Mouse (Mus musculus) CH12.LX (cell line): Measurements from ENCODE around the gene Mapkapk2. TPM values are rescaled to one million over a fixed set of nuclear protein-coding genes. Genes with fewer than 3 reads are reported as not detected.
A peak's percentile ranks its signal among the peaks of the same experiment; 100 is the strongest.

Experiments
- DNase-seq: peaks from one replicate; pipeline ENCODE4 v3.0.0-alpha.2; 2013; ENCODE audit errors: extremely low read depth
- H3K27ac ChIP-seq: 2 replicates; pipeline ENCODE4 v1.5.1; 2012; ENCODE audit warnings: low read depth, mild to moderate bottlenecking, control low read depth, moderate library complexity; ENCODE audit not compliant: insufficient read depth
- H3K27me3 ChIP-seq: replicated peaks from 2 replicates; pipeline ENCODE3; 2012; ENCODE audit warnings: inconsistent platforms
- H3K36me3 ChIP-seq, 2 experiments: replicated peaks in 1 of 2; 2 replicates each; pipeline versions ENCODE3 to v1.6.1; 2012; ENCODE audit warnings: inconsistent platforms in 1 of 2, low read length in 1 of 2, mild to moderate bottlenecking in 1 of 2, mixed read lengths in 1 of 2, moderate library complexity in 1 of 2; ENCODE audit not compliant: control insufficient read depth in 1 of 2, insufficient read depth in 1 of 2
- H3K4me1 ChIP-seq, 2 experiments: 2 replicates each; pipeline ENCODE4 v1.6.1; 2012; ENCODE audit warnings: inconsistent platforms in 1 of 2, moderate library complexity in 1 of 2; ENCODE audit not compliant: insufficient read depth in 2 of 2, control insufficient read depth in 1 of 2
- H3K4me2 ChIP-seq: 2 replicates; pipeline ENCODE4 v1.6.1; 2012; ENCODE audit warnings: low read depth, mild to moderate bottlenecking, control low read depth; ENCODE audit not compliant: poor library complexity, insufficient read depth, severe bottlenecking
- H3K4me3 ChIP-seq, 3 experiments: fragments of 150-350 bp in 1 of 3; sonication (generic) in 1 of 3; replicated peaks in 1 of 3; 2 replicates each; pipeline versions ENCODE3 to v1.5.1; 2011 to 2012; ENCODE audit warnings: low read depth in 2 of 3, low read length in 2 of 3, mild to moderate bottlenecking in 2 of 3, moderate library complexity in 2 of 3, control low read depth in 1 of 3, improper control_type of control experiment in 1 of 3, inconsistent platforms in 1 of 3, mixed read lengths in 1 of 3; ENCODE audit not compliant: poor library complexity in 1 of 3
- H3K79me2 ChIP-seq: replicated peaks from 2 replicates; pipeline ENCODE4 v1.6.1; 2012; ENCODE audit warnings: mild to moderate bottlenecking, moderate library complexity; ENCODE audit not compliant: control insufficient read depth, poor library complexity, insufficient read depth, severe bottlenecking; ENCODE audit errors: extremely low read depth
- H3K9ac ChIP-seq: 2 replicates; pipeline ENCODE4 v1.6.1; 2012; ENCODE audit warnings: low read depth, mild to moderate bottlenecking, control low read depth, moderate library complexity; ENCODE audit not compliant: insufficient read depth
- H3K9me3 ChIP-seq: replicated peaks from 2 replicates; pipeline ENCODE3; 2012; ENCODE audit warnings: low read length, inconsistent platforms, mixed read lengths
- E2F4 ChIP-seq: IDR thresholded peaks from 2 replicates; pipeline ENCODE4 v1.6.1; 2011; ENCODE audit warnings: low read depth, low read length, improper control_type of control experiment; ENCODE audit not compliant: insufficient replicate concordance
- EP300 ChIP-seq: IDR thresholded peaks from 2 replicates; pipeline ENCODE4 v1.6.1; 2011; ENCODE audit warnings: low read length, improper control_type of control experiment
- GABPA ChIP-seq: IDR thresholded peaks from 2 replicates; pipeline ENCODE4 v1.6.1; 2012; ENCODE audit warnings: low read depth, low read length, improper control_type of control experiment, inconsistent platforms; ENCODE audit not compliant: insufficient replicate concordance
- KAT2A ChIP-seq: IDR thresholded peaks from 2 replicates; pipeline ENCODE4 v1.6.1; 2012; ENCODE audit warnings: low read length, improper control_type of control experiment, inconsistent platforms; ENCODE audit not compliant: insufficient replicate concordance
- MAX ChIP-seq: IDR thresholded peaks from 2 replicates; pipeline ENCODE4 v1.6.1; 2011; ENCODE audit warnings: low read length, improper control_type of control experiment
- MXI1 ChIP-seq: IDR thresholded peaks from 2 replicates; pipeline ENCODE4 v1.6.1; 2011; ENCODE audit warnings: mild to moderate bottlenecking, low read depth, low read length, improper control_type of control experiment
- PAX5 ChIP-seq: IDR thresholded peaks from 2 replicates; pipeline ENCODE4 v1.6.1; 2012; ENCODE audit warnings: low read length, inconsistent platforms, mixed read lengths
- POLR2AphosphoS2 ChIP-seq: IDR thresholded peaks from 2 replicates; pipeline ENCODE4 v1.6.1; 2011; ENCODE audit warnings: low read depth, low read length, improper control_type of control experiment
- RAD21 ChIP-seq: IDR thresholded peaks from 2 replicates; pipeline ENCODE4 v1.6.1; 2011; ENCODE audit warnings: low read depth, mild to moderate bottlenecking, low read length, improper control_type of control experiment, moderate library complexity
- SMC3 ChIP-seq: IDR thresholded peaks from 2 replicates; pipeline ENCODE4 v1.6.1; 2011; ENCODE audit warnings: low read depth, low read length, improper control_type of control experiment
- TCF12 ChIP-seq: IDR thresholded peaks from 2 replicates; pipeline ENCODE4 v1.6.1; 2014; ENCODE audit warnings: low read depth, mild to moderate bottlenecking, inconsistent platforms, low read length, improper control_type of control experiment
- UBTF ChIP-seq: IDR thresholded peaks from 2 replicates; pipeline ENCODE4 v1.6.1; 2012; ENCODE audit warnings: low read depth, mild to moderate bottlenecking, inconsistent platforms, low read length, improper control_type of control experiment, moderate library complexity
- USF2 ChIP-seq: conservative IDR thresholded peaks from 2 replicates; pipeline ENCODE4 v1.6.1; 2011; ENCODE audit warnings: low read depth, low read length, improper control_type of control experiment
- ZKSCAN1 ChIP-seq: IDR thresholded peaks from 2 replicates; pipeline ENCODE4 v1.6.1; 2012; ENCODE audit warnings: low read depth, inconsistent platforms, low read length, improper control_type of control experiment, borderline replicate concordance
- ZNF384 ChIP-seq: IDR thresholded peaks from 2 replicates; pipeline ENCODE4 v1.6.1; 2012; ENCODE audit warnings: low read depth, low read length, improper control_type of control experiment, inconsistent platforms
- dilution Hi-C: fragments of 300-500 bp; cut with MboI; formaldehyde crosslinking; loops from 2 replicates; pipeline ENCODE4 v1.14.3; 2020; ENCODE audit warnings: low sequenced_read_pairs; ENCODE audit not compliant: extremely low pct_unique_long_range_greater_than_20kb, extremely low pct_ligation_motif_present
- in situ Hi-C: fragments of 300-500 bp; cut with MboI; formaldehyde crosslinking; loops from 3 replicates; pipeline ENCODE4 v1.14.3; 2019; ENCODE audit warnings: low sequenced_read_pairs, low pct_ligation_motif_present, low pct_unique_long_range_greater_than_20kb, mixed read lengths
- polyA plus RNA-seq: library from polyadenylated mRNA; unstranded; fragments of >175 nt; gene quantifications from 2 replicates; pipeline ENCODE4 v1.2.1, GENCODE M21; 2012; ENCODE audit warnings: low read depth; ENCODE audit not compliant: insufficient read length
- total RNA-seq, 2 experiments: library from RNA; depleted of rRNA; stranded (reverse); fragments of 300-350 nt in 1 of 2; fragments of >200 nt in 1 of 2; gene quantifications; 2 replicates each; pipeline ENCODE4 v1.2.3; 2012 to 2014

The Mapkapk2 gene
- total and polyA plus RNA-seq, 3 experiments = 55.0 to 63.5 (median 62.9) TPM

- TF ChIP-seq MXI1 = peak; percentile 30; the same call in 1 of the 2 replicates
These were observed 87.1 kb downstream of the Mapkapk2 start (continued) for GRCm38 (mm10) chr1:131010201-131011153.

- TF ChIP-seq SMC3 (no peak), GABPA (no peak), TCF12 (no peak), RAD21 (no peak), UBTF (no peak), USF2 (no peak), E2F4 (no peak), PAX5 (no peak), ZKSCAN1 (no peak), KAT2A (no peak), POLR2AphosphoS2 (no peak), MAX (no peak), ZNF384 (no peak), EP300 (no peak)
- Histone ChIP-seq H3K36me3 (no peaks in the 10 kb centered on the region), H3K4me3 (no peak overlapping the region), H3K4me1 (peaks cover 39 to 71% of the 10 kb centered on the region in 2 experiments), H3K27me3 (no peaks in the 10 kb centered on the region), H3K9me3 (peaks cover 5% of the 10 kb centered on the region), H3K4me2 (no peak overlapping the region), H3K27ac (no peak overlapping the region), H3K9ac (no peak overlapping the region), H3K79me2 (no peaks in the 10 kb centered on the region)
- in situ Hi-C loops (no loop called here), dilution Hi-C loops (no loop called here)
- DNase-seq = no peak
These were observed 91.6 kb downstream of the Mapkapk2 start for GRCm38 (mm10) chr1:131006069-131006468.

Other genes starting within 250 kb of the Mapkapk2 start
- 0.21 and 0.46 TPM in 2 replicates for gene Fcmr, start 232.2 kb downstream of the Mapkapk2 start, total RNA-seq (2012; rRNA removed)
- 0.39 and 0.56 TPM in 2 replicates for gene Fcmr, start 232.2 kb downstream of the Mapkapk2 start, total RNA-seq (2014; rRNA removed)
- 0.76 and 0.96 TPM in 2 replicates for gene Fcmr, start 232.2 kb downstream of the Mapkapk2 start, polyA plus RNA-seq
- gene Il24, start 210.4 kb downstream of the Mapkapk2 start, total RNA-seq (2012; rRNA removed) = not detected in 2 replicates
- gene Il24, start 210.4 kb downstream of the Mapkapk2 start, total RNA-seq (2014; rRNA removed) = not detected in 2 replicates
- not detected in 2 replicates for gene Il24, start 210.4 kb downstream of the Mapkapk2 start, polyA plus RNA-seq
- not detected in 2 replicates for gene Il20, start 186.4 kb downstream of the Mapkapk2 start, total RNA-seq (2012; rRNA removed)
- gene Il20, start 186.4 kb downstream of the Mapkapk2 start, total RNA-seq (2014; rRNA removed) = not detected in 2 replicates
- not detected in 2 replicates for gene Il20, start 186.4 kb downstream of the Mapkapk2 start, polyA plus RNA-seq
- 0.21 TPM in 1 of 2 replicates, not detected in the other for gene Il19, start 157.7 kb downstream of the Mapkapk2 start, total RNA-seq (2012; rRNA removed)
- 0.38 and 0.39 TPM in 2 replicates for gene Il19, start 157.7 kb downstream of the Mapkapk2 start, total RNA-seq (2014; rRNA removed)
- not detected in 2 replicates for gene Il19, start 157.7 kb downstream of the Mapkapk2 start, polyA plus RNA-seq
- 389 and 399 TPM in 2 replicates for gene Il10, start 78.0 kb downstream of the Mapkapk2 start, total RNA-seq (2012; rRNA removed)
- 903 and 969 TPM in 2 replicates for gene Il10, start 78.0 kb downstream of the Mapkapk2 start, total RNA-seq (2014; rRNA removed)
- gene Il10, start 78.0 kb downstream of the Mapkapk2 start, polyA plus RNA-seq = 236 and 284 TPM in 2 replicates
- 6.4 and 6.7 TPM in 2 replicates for gene Dyrk3, start 40.5 kb upstream of the Mapkapk2 start, total RNA-seq (2012; rRNA removed)
- gene Dyrk3, start 40.5 kb upstream of the Mapkapk2 start, total RNA-seq (2014; rRNA removed) = 9.8 and 10.1 TPM in 2 replicates
- gene Dyrk3, start 40.5 kb upstream of the Mapkapk2 start, polyA plus RNA-seq = 8.2 and 8.3 TPM in 2 replicates
- gene Eif2d, start 55.4 kb upstream of the Mapkapk2 start, total RNA-seq (2012; rRNA removed) = 48.8 and 53.0 TPM in 2 replicates
- 41.0 and 46.9 TPM in 2 replicates for gene Eif2d, start 55.4 kb upstream of the Mapkapk2 start, total RNA-seq (2014; rRNA removed)
- 57.2 and 64.3 TPM in 2 replicates for gene Eif2d, start 55.4 kb upstream of the Mapkapk2 start, polyA plus RNA-seq
- gene Rassf5, start 147.4 kb upstream of the Mapkapk2 start, total RNA-seq (2012; rRNA removed) = 11.2 and 11.5 TPM in 2 replicates
- gene Rassf5, start 147.4 kb upstream of the Mapkapk2 start, total RNA-seq (2014; rRNA removed) = 16.3 and 18.4 TPM in 2 replicates
- gene Rassf5, start 147.4 kb upstream of the Mapkapk2 start, polyA plus RNA-seq = 29.7 and 32.1 TPM in 2 replicates
- 31.6 and 43.8 TPM in 2 replicates for gene Ikbke, start 181.8 kb upstream of the Mapkapk2 start, total RNA-seq (2012; rRNA removed)
- 11.6 and 14.0 TPM in 2 replicates for gene Ikbke, start 181.8 kb upstream of the Mapkapk2 start, total RNA-seq (2014; rRNA removed)
- gene Ikbke, start 181.8 kb upstream of the Mapkapk2 start, polyA plus RNA-seq = 29.5 and 33.1 TPM in 2 replicates